ENCODE assay signal across 34 mouse cellular contexts in the genomic region with DNA sequence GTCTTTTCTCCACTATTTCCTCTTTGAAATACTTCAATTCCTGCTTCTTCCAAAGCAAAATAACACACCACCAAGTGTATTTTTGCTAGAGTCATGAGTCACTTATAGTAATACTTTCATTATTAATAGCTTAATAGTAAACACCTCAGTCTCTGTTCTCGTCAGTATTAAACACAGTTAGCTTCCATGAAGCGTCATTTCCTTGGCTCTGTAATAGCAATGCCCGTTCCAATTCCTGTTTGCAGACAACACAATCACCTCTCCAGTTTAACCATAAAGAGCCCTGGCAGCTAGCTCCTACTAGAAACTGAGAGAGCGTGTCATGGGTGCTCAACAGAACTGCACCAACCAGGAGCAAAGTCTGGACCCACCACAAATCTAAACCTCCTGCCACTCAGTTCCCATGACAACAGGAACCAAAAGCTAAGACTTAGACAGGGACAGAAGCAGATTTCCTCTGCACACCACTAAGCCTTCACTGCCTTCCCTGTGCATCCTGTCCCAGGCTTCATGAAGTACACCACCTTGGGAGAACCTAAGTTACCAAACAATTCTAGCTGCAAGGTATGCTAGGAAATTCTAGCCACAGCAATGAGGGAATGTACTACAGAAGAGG. TPM values are rescaled to one million over a fixed set of nuclear protein-coding genes. Genes with fewer than 3 reads are reported as not detected.
DNase-seq lines count a peak whose midpoint lies in the region; ATAC-seq lines count a peak whose summit lies in the region.
"Had no signal": no experiment of that assay in that cellular context is flagged by ENCODE, and none has a peak within 500 bp of the region (broad histone marks: within the 10 kb centered on the region; RNA-seq: fewer than 3 reads in every experiment).

No protein-coding gene starts in this region.

- no peaks in the 10 kb centered on the region for H3K27me3 ChIP-seq in liver, embryonic 12.5 days (replicated peaks)
- no peaks in the 10 kb centered on the region for H3K27me3 ChIP-seq in kidney, embryonic 16.5 days (ENCODE audit: insufficient read depth, low read length)
- H3K27me3 ChIP-seq: CH12.LX; embryonic facial prominence, embryonic 15.5 days; forebrain, embryonic 12.5 days; heart, embryonic 15.5 days; kidney, embryonic 15.5 days; limb, embryonic 12.5 days; neural tube, embryonic 12.5 days had no signal

- H3K4me3 ChIP-seq in liver, embryonic 12.5 days, result no peak overlapping the region
- no peak overlapping the region for H3K4me3 ChIP-seq in kidney, embryonic 16.5 days (ENCODE audit: low read length)
- H3K4me3 ChIP-seq: embryonic facial prominence, embryonic 10.5 days; embryonic facial prominence, embryonic 15.5 days; forebrain, embryonic 12.5 days; heart, embryonic 10.5 days; heart, embryonic 15.5 days; kidney, embryonic 15.5 days; layer of hippocampus, adult 2 months; left cerebral cortex, adult 2 months; limb, embryonic 12.5 days; myocyte; neural tube, embryonic 12.5 days had no signal

- 67% methylated on average over 4 of the region's 4 CpGs for WGBS in liver, embryonic 12.5 days (ENCODE audit: insufficient replicate concordance)
- WGBS in kidney, embryonic 16.5 days, result 64% methylated on average over 4 of the region's 4 CpGs

- H3K27ac ChIP-seq in liver, embryonic 12.5 days, result peak overlapping the region; percentile 53
- no peak overlapping the region for H3K27ac ChIP-seq in kidney, embryonic 16.5 days (ENCODE audit: low read length)
- H3K27ac ChIP-seq: embryonic facial prominence, embryonic 10.5 days; embryonic facial prominence, embryonic 15.5 days; forebrain, embryonic 12.5 days; heart, embryonic 10.5 days; heart, embryonic 15.5 days; hindbrain, embryonic 14.5 days; kidney, embryonic 15.5 days; layer of hippocampus, adult 2 months; left cerebral cortex, adult 2 months; limb, embryonic 12.5 days; neural tube, embryonic 12.5 days; stomach, postnatal 0 days had no signal

- no peak overlapping the region for H3K4me2 ChIP-seq in liver, embryonic 12.5 days
- no peak overlapping the region for H3K4me2 ChIP-seq in kidney, embryonic 16.5 days (replicated peaks; ENCODE audit: low read depth, low read length)
- H3K4me2 ChIP-seq: embryonic facial prominence, embryonic 15.5 days; forebrain, embryonic 12.5 days; heart, embryonic 15.5 days; hindbrain, embryonic 14.5 days; kidney, embryonic 15.5 days; limb, embryonic 12.5 days; midbrain, embryonic 11.5 days; neural tube, embryonic 12.5 days had no signal

- H3K4me1 ChIP-seq in liver, embryonic 12.5 days, result peaks cover 85% of the 10 kb centered on the region
- peaks cover 74% of the 10 kb centered on the region for H3K4me1 ChIP-seq in kidney, embryonic 16.5 days (ENCODE audit: insufficient read depth, low read length)

- H3K9ac ChIP-seq in liver, embryonic 12.5 days, result peak overlapping the region; percentile 18; the same call in 1 of the 2 replicates
- no peak overlapping the region for H3K9ac ChIP-seq in kidney, embryonic 16.5 days (replicated peaks; ENCODE audit: low read length)
- H3K9ac ChIP-seq: embryonic facial prominence, embryonic 15.5 days; forebrain, embryonic 12.5 days; heart, embryonic 15.5 days; hindbrain, embryonic 14.5 days; kidney, embryonic 15.5 days; limb, embryonic 12.5 days; neural tube, embryonic 12.5 days had no signal

- no peaks in the 10 kb centered on the region for H3K36me3 ChIP-seq in liver, embryonic 12.5 days
- H3K36me3 ChIP-seq in kidney, embryonic 16.5 days (ENCODE audit: insufficient read depth, low read length), result no peaks in the 10 kb centered on the region
- H3K36me3 ChIP-seq: embryonic facial prominence, embryonic 10.5 days; embryonic facial prominence, embryonic 15.5 days; forebrain, embryonic 12.5 days; heart, embryonic 10.5 days; heart, embryonic 15.5 days; kidney, embryonic 15.5 days; limb, embryonic 12.5 days; neural tube, embryonic 12.5 days had no signal

- ATAC-seq in liver, embryonic 12.5 days, result no peak
- ATAC-seq in granulocyte monocyte progenitor cell, adult 5-6 weeks (replicated peaks; ENCODE audit: poor library complexity, severe bottlenecking), result peak; percentile 51
- no peak for ATAC-seq in kidney, embryonic 16.5 days (ENCODE audit: low FRiP score, low TSS enrichment)

- no peaks in the 10 kb centered on the region for H3K9me3 ChIP-seq in liver, embryonic 12.5 days (replicated peaks)
- H3K9me3 ChIP-seq in kidney, embryonic 16.5 days (ENCODE audit: low read length), result no peaks in the 10 kb centered on the region
- H3K9me3 ChIP-seq: embryonic facial prominence, embryonic 10.5 days; embryonic facial prominence, embryonic 15.5 days; forebrain, embryonic 12.5 days; heart, embryonic 10.5 days; heart, embryonic 15.5 days; kidney, embryonic 15.5 days; limb, embryonic 12.5 days; neural tube, embryonic 12.5 days had no signal

- DNase-seq in liver, result no peak
- peak; percentile 19 for DNase-seq in lung, postnatal 25 days (ENCODE audit: low spot score)
- DNase-seq in lung, adult 18-20 months, result no peak
- DNase-seq in cerebellum, postnatal 14 days, result no peak
- DNase-seq: adrenal gland, postnatal 10 days; cerebellum, adult 11 months; cerebellum, adult 9-10 months; gastrocnemius, postnatal 14 days; heart, adult 11 months; heart, postnatal 36 days; kidney, adult 18-20 months; kidney, postnatal 36 days; right cerebral cortex, adult 18-20 months; spleen, adult 18-20 months; thymus, adult 18-20 months; thymus, postnatal 25 days had no signal

RNA-seq across cellular contexts. Expression of a gene that starts 30.7 kb away (rescaled TPM):
- 1.8 and 2.2 TPM in 2 replicates for polyA plus RNA-seq in liver, embryonic 12.5 days (2016; fragmentation: Nextera tagmentation; extraction: Ambion mirVana)
- total RNA-seq in granulocyte monocyte progenitor cell, adult 5-6 weeks (2014; fragmentation: Nextera tagmentation), result 22.9 and 25.3 TPM in 2 replicates
- 15.6 and 15.7 TPM in 2 replicates for total RNA-seq in granulocyte monocyte progenitor cell, adult 5-6 weeks (2017)
- polyA plus RNA-seq in kidney, embryonic 16.5 days (2015; fragmentation: Nextera tagmentation; extraction: Ambion mirVana), result 11.4 and 13.1 TPM in 2 replicates
- total RNA-seq: CH12.LX had no signal
